Mouse (Mus musculus) spleen, adult 2 months (tissue): ENCODE measurements around the gene Kat7. TPM values are rescaled to one million over a fixed set of nuclear protein-coding genes. Genes with fewer than 3 reads are reported as not detected.

ENCODE experiments used
- DNase-seq, 2 experiments: peaks; one replicate each; pipeline versions ENCODE4 v3.0.0 to v3.0.0-alpha.2; 2012 to 2021; ENCODE audit warnings: low spot score in 2 of 2, low read depth in 1 of 2
- H3K27ac ChIP-seq: fragments of 200-500 bp; 2 replicates; pipeline ENCODE4 v1.5.1; 2012; ENCODE audit warnings: low read length, inconsistent platforms; ENCODE audit not compliant: insufficient read depth
- H3K27me3 ChIP-seq: fragments of 200-500 bp; 2 replicates; pipeline ENCODE4 v1.6.1; 2012; ENCODE audit warnings: mild to moderate bottlenecking, moderate library complexity, low read length, inconsistent platforms; ENCODE audit not compliant: control insufficient read depth, insufficient read depth
- H3K36me3 ChIP-seq: fragments of 200-500 bp; 2 replicates; pipeline ENCODE4 v1.6.1; 2012; ENCODE audit warnings: mild to moderate bottlenecking, low read length, inconsistent platforms; ENCODE audit not compliant: control insufficient read depth, insufficient read depth
- H3K4me1 ChIP-seq: fragments of 200-500 bp; 2 replicates; pipeline ENCODE4 v1.6.1; 2011; ENCODE audit warnings: inconsistent platforms; ENCODE audit not compliant: control insufficient read depth, insufficient read depth, insufficient read length
- H3K4me3 ChIP-seq: fragments of 200-500 bp; 2 replicates; pipeline ENCODE4 v1.5.1; 2011; ENCODE audit warnings: mild to moderate bottlenecking, inconsistent platforms; ENCODE audit not compliant: insufficient read depth, insufficient read length; ENCODE audit errors: extremely low read depth
- CTCF ChIP-seq: fragments of 200-500 bp; IDR thresholded peaks from 2 replicates; pipeline ENCODE4 v1.5.1; 2011; ENCODE audit warnings: mild to moderate bottlenecking, inconsistent platforms; ENCODE audit not compliant: insufficient read depth, insufficient read length, insufficient replicate concordance; ENCODE audit errors: extremely low read depth
- POLR2A ChIP-seq: fragments of 200-500 bp; IDR thresholded peaks from 2 replicates; pipeline ENCODE4 v1.6.1; 2011; ENCODE audit warnings: low read depth, low read length, inconsistent platforms
- WGBS: fragments of 180-500 bp; shearing (Covaris S2); methylation state at CpG from one replicate; pipeline ENCODE4 v1.1.7; 2018; 5-methylcytosine and 5-hydroxymethylcytosine counted together
- polyA plus RNA-seq: library from polyadenylated mRNA; depleted of rRNA; stranded (reverse); fragments of >200 nt; gene quantifications from 2 replicates; pipeline ENCODE4 v1.2.3, GENCODE M21; 2012; rRNA removed

Gene Kat7
- polyA plus RNA-seq, 1 experiment = 25.2 TPM

GRCm38 (mm10) chr11:95225448-95225847 is 84.6 kb downstream of the Kat7 start:
- Histone ChIP-seq H3K27me3 (peaks cover 8% of the 10 kb centered on the region; the same call in 1 of the 2 replicates), H3K4me1 (no peaks in the 10 kb centered on the region; the same call in 1 of the 2 replicates)
- 81% methylated on average over 7 of the region's 7 CpGs for WGBS

More at GRCm38 (mm10) chr11:95225448-95225847, 84.6 kb downstream of the Kat7 start:
- no peak overlapping the region for H3K4me3 ChIP-seq
- DNase-seq = no peak
- TF ChIP-seq POLR2A (no peak), CTCF (no peak)
- H3K36me3 ChIP-seq = no peaks in the 10 kb centered on the region
- H3K27ac ChIP-seq = no peak overlapping the region

Other genes starting within 250 kb of the Kat7 start
- 12.7 and 13.9 TPM in 2 replicates for gene Itga3, start 233.4 kb downstream of the Kat7 start, polyA plus RNA-seq
- gene Dlx3, start 190.1 kb downstream of the Kat7 start, polyA plus RNA-seq = not detected in 2 replicates
- gene Dlx4, start 164.0 kb downstream of the Kat7 start, polyA plus RNA-seq = not detected in 2 replicates
- gene Tac4, start 48.7 kb downstream of the Kat7 start, polyA plus RNA-seq = 0.40 and 0.44 TPM in 2 replicates
- gene Fam117a, start 26.8 kb upstream of the Kat7 start, polyA plus RNA-seq = 123 and 142 TPM in 2 replicates
- 40.9 and 44.9 TPM in 2 replicates for gene Slc35b1, start 74.4 kb upstream of the Kat7 start, polyA plus RNA-seq
- gene Spop, start 103.8 kb upstream of the Kat7 start, polyA plus RNA-seq = 31.0 and 31.4 TPM in 2 replicates
- 0.27 and 0.54 TPM in 2 replicates for gene Nxph3, start 204.3 kb upstream of the Kat7 start, polyA plus RNA-seq